Mouse (Mus musculus) cerebellum, adult 2 months (tissue): ENCODE measurements around the gene Hat1.

ENCODE experiments used
- CTCF ChIP-seq: fragments of 200-500 bp; IDR thresholded peaks from 2 replicates; pipeline ENCODE4 v1.5.1; 2011; ENCODE audit warnings: low read depth, mild to moderate bottlenecking, control low read depth, low read length, moderate library complexity, borderline replicate concordance; ENCODE audit not compliant: insufficient read depth
- POLR2A ChIP-seq: fragments of 200-500 bp; IDR thresholded peaks from 2 replicates; pipeline ENCODE4 v1.6.1; 2011; ENCODE audit warnings: low read length, control low read depth, borderline replicate concordance; ENCODE audit not compliant: insufficient read depth

DNA sequence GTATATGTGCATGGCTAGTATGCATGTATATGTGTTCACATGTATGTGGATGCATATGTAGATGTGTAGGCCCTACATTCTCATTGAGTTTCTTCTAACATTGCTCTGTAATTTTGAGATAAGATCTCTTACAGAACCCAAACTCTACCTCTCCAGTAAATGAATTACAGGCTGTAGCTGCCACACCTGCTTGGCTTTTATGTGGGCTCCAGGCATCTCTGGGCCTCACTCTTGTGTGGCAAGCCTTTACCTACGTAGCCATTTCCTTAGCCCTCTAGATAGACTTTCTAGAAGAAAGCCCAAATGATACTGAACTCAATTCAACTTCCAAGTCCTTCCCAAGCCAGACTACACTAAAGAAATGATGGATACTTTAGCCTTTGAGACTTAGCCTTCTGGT, 28.6 kb upstream of the Hat1 start:
- no peak for TF ChIP-seq CTCF
- no peak for TF ChIP-seq POLR2A
